Mouse (Mus musculus): ENCODE measurements around the gene Atp23.

DNA sequence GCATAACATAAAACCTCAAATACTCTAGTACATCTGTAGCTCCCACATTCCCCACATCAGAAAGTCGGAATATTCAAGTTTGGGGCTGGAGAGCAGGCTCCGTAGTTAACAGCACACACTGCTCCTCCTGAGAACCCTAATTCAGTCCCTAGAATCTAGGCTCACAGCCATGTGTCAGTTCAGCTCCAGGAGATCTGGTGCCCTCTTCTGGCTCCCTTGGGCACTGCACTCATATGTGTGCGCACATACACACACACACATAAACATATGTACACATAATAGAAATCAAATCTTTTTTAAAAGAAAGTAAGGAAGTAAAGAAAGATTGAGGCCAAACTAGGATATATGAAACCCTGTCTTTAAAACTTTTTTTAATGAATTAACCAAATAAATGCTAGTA, 19.1 kb upstream of the Atp23 start:
- TF ChIP-seq ZNF384 (IDR thresholded peaks at IDR 0.05; ENCODE audit: low read depth, low read length) (no peak), ZC3H11A (IDR thresholded peaks at IDR 0.05; ENCODE audit: borderline replicate concordance, low read depth, low read length) (no peak), HCFC1 (IDR thresholded peaks at IDR 0.05; ENCODE audit: borderline replicate concordance, insufficient read depth, low read length) (no peak), MAFK (IDR thresholded peaks at IDR 0.05; ENCODE audit: insufficient read depth, low read depth, low read length) (no peak)
